Mouse (Mus musculus) regulatory T cell (primary cell): ENCODE results near the gene Prc1.

Source experiments
- in situ Hi-C: fragments of 300-600 bp; cut with MboI, MseI; formaldehyde crosslinking; loops from one replicate; pipeline ENCODE4 v1.15.1; 2025; ENCODE audit warnings: high pct_unique_total_duplicates

The Prc1 gene

GRCm38 (mm10) chr7:80331433-80331832 is 37.2 kb downstream of the Prc1 start:
- in situ Hi-C loops, result no loop called here

- in situ Hi-C loops, result no loop called here
These were observed 40.6 kb downstream of the Prc1 start for GRCm38 (mm10) chr7:80334848-80335247.

GRCm38 (mm10) chr7:80336932-80337331 is 42.7 kb downstream of the Prc1 start:
- in situ Hi-C loops, result no loop called here

GRCm38 (mm10) chr7:80339371-80339770 is 45.1 kb downstream of the Prc1 start:
- in situ Hi-C loops, result no loop called here

GRCm38 (mm10) chr7:80339793-80340628 is 45.8 kb downstream of the Prc1 start:
- in situ Hi-C loops, result loop anchor here (5.0 kb wide), 1 partner anchor 37 kb away; no protein-coding TSS in a partner anchor

- in situ Hi-C loops, result loop anchor here (5.0 kb wide), 1 partner anchor 37 kb away; no protein-coding TSS in a partner anchor
These were observed 46.5 kb downstream of the Prc1 start, which contains the start of gene Unc45a for GRCm38 (mm10) chr7:80340793-80341192. Gene Unc45a (minus strand): TSS chr7:80341005.

GRCm38 (mm10) chr7:80341793-80342192 is 47.5 kb downstream of the Prc1 start:
- in situ Hi-C loops, result loop anchor here (5.0 kb wide), 1 partner anchor 36 kb away; no protein-coding TSS in a partner anchor

- in situ Hi-C loops, result loop anchor here (5.0 kb wide), 1 partner anchor 34 kb away; no protein-coding TSS in a partner anchor
These were observed 48.6 kb downstream of the Prc1 start, which contains the start of gene Hddc3 for GRCm38 (mm10) chr7:80342858-80343257. Gene Hddc3 (plus strand): TSS chr7:80343104.

GRCm38 (mm10) chr7:80343270-80344018 is 49.2 kb downstream of the Prc1 start:
- in situ Hi-C loops, result loop anchor here (5.0 kb wide), 1 partner anchor 34 kb away; no protein-coding TSS in a partner anchor

GRCm38 (mm10) chr7:80346173-80346572 is 51.9 kb downstream of the Prc1 start:
- in situ Hi-C loops, result no loop called here

GRCm38 (mm10) chr7:80346830-80347229 is 52.6 kb downstream of the Prc1 start:
- in situ Hi-C loops, result no loop called here

- in situ Hi-C loops, result no loop called here
These were observed 53.7 kb downstream of the Prc1 start for GRCm38 (mm10) chr7:80347670-80348586.

- in situ Hi-C loops, result no loop called here
These were observed 56.6 kb downstream of the Prc1 start for GRCm38 (mm10) chr7:80350808-80351207.

- in situ Hi-C loops, result no loop called here
These were observed 58.7 kb downstream of the Prc1 start for GRCm38 (mm10) chr7:80352920-80353319.

- in situ Hi-C loops, result no loop called here
These were observed 62.1 kb downstream of the Prc1 start for GRCm38 (mm10) chr7:80356351-80356750.

- in situ Hi-C loops, result no loop called here
These were observed 62.9 kb downstream of the Prc1 start for GRCm38 (mm10) chr7:80357156-80357555.

GRCm38 (mm10) chr7:80358039-80358438 is 63.8 kb downstream of the Prc1 start:
- in situ Hi-C loops, result no loop called here

- in situ Hi-C loops, result no loop called here
These were observed 66.2 kb downstream of the Prc1 start for GRCm38 (mm10) chr7:80360435-80360834.

- in situ Hi-C loops, result no loop called here
These were observed 71.5 kb downstream of the Prc1 start for GRCm38 (mm10) chr7:80365759-80366158.
